Mouse (Mus musculus) brain, adult 2 months (tissue): ENCODE measurements around the gene Cyp27a1.

Experiments
- DNase-seq: peaks from one replicate; pipeline ENCODE4 v3.0.0; 2011; ENCODE audit warnings: low read depth, low spot score

The Cyp27a1 gene

GRCm38 (mm10) chr1:74713099-74713858 is at the start of gene Cyp27a1:
Gene Cyp27a1, plus strand, starts transcription at chr1:74713574.
- peak; percentile 76 for DNase-seq

DNA sequence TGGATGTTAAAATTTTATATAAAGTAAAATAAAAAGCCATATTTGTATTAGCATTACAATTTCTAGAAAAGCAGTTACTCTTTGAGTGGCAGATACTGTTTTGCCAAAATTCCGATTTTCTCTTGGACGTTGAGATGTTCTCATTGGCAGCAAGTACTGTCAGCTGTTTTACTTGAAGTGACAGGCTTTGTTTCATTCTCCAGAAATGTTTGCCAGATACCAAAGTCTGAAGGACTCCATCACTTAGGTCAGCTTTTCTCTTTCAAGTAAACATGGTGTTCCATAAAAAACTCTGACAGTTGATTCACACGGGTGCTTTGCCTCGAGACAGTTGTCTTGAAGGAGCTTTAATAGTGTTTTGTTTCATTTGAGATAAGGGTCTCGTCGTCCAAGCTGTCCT is 48.2 kb upstream of the Cyp27a1 start:
- DNase-seq: no peak

- no peak for DNase-seq
Measured at GRCm38 (mm10) chr1:74668371-74668770, 45.0 kb upstream of the Cyp27a1 start.

- peak; percentile 39 for DNase-seq
Measured at GRCm38 (mm10) chr1:74672731-74673130, 40.6 kb upstream of the Cyp27a1 start.

- no peak for DNase-seq
Measured at GRCm38 (mm10) chr1:74676863-74677262, 36.5 kb upstream of the Cyp27a1 start.

DNA sequence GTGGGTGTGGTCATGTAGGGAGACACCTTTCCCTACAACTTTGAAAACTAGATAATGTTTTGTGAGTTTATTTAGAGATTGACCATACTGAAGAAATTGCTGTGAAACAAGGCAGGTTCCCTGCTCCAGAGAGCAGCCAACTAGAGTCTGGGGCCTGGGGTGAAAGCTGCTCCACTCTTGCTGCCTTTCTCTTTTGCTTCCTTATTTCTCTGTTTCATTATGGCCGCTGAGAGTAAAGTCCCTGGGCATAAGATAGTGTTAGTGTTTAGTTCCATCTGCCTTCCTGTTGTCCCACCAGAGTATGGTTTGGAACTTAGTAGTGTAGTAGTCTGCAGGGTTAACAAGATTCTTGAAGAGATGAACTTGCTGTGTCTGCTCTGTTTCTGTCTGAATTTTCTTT is 35.5 kb upstream of the Cyp27a1 start:
- DNase-seq: no peak

- DNase-seq: no peak
Measured at GRCm38 (mm10) chr1:74687131-74687530, 26.2 kb upstream of the Cyp27a1 start.

DNA sequence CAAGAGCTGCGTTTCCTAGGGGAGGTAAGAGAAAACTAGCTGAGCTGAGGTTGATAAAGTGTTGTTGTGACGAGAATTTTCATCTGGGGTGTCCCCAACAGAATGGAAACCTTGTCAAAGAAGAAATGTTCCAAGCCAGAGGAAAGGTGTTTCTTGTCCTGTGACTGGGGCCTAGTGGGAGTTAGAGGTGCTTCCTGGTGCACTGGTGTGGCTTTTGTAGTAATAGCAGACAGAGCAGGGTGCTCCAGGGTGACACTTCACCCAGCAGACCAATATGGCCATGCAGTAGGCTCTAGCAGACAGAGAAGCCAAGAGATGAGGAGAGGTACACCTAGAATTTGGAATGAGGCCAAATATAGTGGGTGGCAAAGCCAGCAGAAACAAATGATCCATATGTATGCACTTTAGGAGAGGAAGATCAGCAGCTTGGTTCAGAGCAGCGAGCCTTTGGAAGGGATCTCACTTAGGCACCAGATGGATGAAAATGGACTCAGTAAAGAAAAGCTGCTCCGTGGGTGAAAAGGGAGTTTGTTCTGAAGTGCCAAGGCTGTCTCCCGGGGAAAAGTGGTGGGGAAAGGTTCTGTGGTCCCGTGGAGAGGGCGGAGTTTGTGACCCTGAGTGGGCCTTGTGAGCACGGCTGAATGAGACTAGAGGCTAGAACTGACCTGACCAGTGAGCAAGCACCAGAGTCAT is 19.3 kb upstream of the Cyp27a1 start:
- DNase-seq: peak; percentile 24

GRCm38 (mm10) chr1:74695836-74696235 is 17.5 kb upstream of the Cyp27a1 start:
- no peak for DNase-seq

DNA sequence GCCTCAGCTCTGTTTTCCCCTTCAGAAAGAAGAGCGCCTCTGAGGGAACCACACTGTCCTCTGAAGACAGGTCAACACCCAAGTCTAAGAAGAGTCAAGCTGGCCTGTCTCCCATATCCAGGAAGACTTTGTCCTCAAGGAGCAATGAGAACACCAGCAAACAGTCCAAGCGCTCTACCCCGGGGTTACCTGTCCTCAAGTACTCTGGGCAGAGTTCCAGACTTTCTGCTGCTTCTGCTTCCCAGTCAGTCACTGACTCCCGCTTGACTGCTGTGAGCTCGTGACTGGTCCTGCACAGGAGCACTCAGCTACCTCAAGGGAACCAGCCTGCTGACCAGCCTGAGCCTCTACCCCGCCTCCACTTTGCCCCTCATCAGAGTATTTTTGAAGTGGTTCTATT is 16.0 kb upstream of the Cyp27a1 start:
- DNase-seq: peak; percentile 14

DNA sequence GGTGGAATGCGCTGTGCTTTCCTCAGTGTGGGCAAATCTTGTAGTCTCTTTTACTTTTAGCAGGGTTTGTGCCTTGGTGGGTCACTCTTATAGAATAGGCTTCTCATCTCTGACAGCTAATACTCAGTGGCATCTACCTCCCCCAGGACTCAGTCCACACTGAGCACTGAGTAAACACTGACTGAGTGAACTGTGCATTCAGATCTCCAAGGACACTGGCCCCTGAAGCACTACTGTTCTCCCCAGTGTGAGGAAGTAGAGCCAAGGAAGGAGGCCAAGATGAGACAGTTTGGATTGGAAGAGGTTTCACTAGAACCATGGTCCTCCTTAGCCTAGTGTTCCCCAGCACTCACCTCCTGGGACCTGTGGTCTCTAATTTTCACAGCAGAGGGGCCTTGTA is 15.0 kb upstream of the Cyp27a1 start:
- DNase-seq: no peak

- no peak for DNase-seq
Measured at GRCm38 (mm10) chr1:74698791-74699190, 14.6 kb upstream of the Cyp27a1 start.

- no peak for DNase-seq
Measured at GRCm38 (mm10) chr1:74702142-74702553, 11.2 kb upstream of the Cyp27a1 start.

DNA sequence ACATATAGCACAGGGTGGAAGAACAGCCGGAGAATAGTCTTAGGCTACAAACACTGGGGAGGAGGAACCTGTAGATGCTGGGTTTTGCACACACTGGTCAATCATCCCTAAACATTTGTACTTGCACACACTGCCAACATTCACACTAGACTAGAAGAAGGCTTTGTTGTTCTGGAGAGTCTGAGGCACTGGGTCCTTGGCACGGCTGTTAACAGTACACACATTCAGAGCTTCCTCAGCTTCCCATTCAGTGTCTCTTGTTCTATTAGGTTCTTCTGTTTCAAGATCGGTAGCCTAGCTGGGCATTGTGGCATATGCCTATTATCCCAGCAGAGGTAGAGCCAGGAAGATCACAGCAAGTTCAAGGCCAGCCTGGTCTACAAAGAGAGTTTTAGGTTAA is 9.2 kb upstream of the Cyp27a1 start:
- peak; percentile 83 for DNase-seq

GRCm38 (mm10) chr1:74705016-74705415 is 8.4 kb upstream of the Cyp27a1 start:
- DNase-seq: no peak

DNA sequence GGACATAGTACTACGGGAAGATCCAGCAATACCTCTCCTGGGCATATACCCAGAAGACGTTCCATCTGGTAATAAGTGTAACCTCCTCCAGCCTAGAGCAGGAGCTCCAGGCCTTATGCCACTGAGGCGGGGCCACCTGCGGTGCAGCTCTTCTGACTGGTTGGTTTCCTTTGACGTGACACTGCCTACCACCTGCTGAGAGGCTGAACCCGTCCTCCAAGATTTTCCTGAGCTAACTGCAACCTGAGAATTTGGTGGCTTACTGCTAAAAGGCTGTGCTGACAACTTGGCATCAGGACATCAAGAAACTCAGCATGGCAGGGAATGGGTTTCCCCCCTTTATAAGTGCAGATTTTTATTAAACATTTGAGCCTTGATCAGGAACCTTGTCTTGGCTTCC is 3.8 kb upstream of the Cyp27a1 start:
- DNase-seq: no peak

GRCm38 (mm10) chr1:74712046-74712445 is 1.3 kb upstream of the Cyp27a1 start:
- no peak for DNase-seq

DNA sequence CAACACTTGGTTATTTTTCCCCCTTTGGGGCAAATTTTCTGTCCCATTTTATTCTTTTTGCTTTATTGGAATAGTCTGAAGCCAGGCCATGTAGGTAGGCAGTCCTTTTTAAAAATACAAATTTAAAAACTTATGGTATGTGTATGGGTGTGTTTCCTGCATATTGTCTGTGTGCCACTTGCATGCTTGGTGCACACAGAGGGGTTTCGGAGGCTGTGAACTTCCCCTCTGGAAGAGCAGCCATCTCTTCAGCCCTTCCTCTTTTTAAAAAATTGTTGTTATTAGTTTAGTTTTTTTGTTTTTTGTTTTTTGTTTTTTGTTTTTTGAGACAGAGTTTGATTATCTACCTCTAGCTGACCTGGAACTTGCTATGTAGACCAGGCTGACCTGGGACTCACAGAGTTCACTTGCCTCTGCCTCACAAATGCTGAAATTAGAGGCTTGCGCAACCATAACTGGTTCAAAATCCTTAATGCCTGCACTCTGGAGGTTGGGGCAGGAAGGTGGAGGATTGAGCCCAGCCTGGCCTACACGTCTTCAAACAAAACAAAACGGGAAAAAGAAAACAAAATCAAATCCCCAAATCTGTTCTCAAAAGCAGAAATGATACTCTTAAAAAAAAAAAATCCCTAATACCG is 794 bp upstream of the Cyp27a1 start:
- DNase-seq: no peak

DNA sequence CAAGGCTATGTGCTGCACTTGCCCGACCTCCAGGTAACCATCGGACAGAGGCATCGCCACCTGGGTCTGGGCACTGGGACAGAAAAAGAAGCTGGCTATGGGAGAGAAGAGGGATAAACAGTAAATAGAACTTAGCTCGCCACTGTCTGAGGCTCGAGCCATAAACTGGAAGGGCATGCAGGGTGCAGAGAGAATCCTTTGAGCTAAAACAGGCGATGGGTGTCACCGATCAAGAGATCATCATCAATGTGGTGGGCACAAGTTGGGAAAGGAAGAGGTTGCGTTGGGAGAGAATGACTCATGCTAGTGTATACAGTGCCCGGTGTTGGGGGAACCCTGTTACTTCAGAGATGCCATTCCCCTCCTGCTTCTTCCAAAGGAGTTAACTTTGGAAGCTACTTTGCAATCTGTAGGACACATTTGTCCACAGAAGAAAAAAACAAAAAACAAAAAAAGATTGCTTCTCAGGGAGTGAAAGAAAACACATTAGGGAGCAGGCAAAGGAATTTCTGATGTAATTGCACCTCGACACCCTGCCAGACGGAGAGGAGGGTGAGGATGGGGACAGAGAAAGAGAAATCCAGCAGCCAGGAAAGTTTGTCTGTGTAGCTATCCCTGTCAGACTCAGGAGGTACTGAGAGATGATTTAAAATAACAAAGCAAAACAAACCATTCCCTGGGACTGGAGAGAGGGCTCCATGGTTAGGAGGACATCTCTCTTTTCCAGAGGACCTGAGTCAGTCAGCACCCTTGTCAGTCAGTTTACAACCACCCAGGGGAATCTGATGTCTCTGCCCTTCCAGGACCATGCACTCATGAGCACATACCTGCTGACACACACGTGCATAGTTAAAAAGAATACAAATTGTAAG is 721 bp downstream of the Cyp27a1 start:
- DNase-seq: peak; percentile 12

- DNase-seq: no peak
Measured at GRCm38 (mm10) chr1:74714967-74715366, 1.6 kb downstream of the Cyp27a1 start.

DNA sequence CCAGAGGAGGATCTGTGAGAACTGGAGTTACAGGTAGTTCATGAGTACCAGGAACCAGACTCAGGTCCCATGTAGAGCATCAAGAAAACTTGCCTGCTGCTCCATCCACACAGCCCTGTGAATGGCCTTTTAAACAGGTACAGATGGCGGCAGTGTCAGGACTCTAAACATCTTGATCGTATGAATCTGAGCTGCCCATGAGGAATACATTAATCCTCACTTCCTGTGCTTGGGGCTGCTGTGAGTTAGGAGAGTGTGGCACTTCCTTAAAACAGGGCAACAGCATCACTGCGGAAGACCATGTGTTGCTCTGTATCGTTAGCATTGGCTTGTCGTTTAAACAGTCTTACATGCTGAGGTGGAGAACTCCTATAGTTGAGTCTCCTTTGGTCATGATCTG is 2.1 kb downstream of the Cyp27a1 start:
- no peak for DNase-seq

DNA sequence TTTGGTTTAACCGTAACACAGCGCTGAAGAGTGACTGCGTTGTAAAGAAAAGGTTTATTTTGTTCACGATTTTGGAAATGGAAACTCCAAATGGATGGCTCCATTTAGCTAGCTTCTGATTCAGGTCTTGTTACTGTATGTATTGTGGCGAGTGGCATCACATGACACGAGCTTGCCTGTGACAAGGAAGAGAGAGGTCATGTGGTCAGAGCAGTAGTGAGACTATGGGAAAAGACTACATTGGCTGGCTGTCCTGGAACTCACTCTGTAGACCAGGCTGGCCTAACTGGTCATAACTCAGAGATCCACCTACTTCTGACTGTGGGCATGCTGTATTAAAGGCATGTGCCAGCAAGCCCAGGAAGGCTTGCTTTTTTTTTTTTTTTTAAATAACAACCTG is 2.5 kb downstream of the Cyp27a1 start:
- DNase-seq: no peak
